15 mouse cellular contexts compared by ENCODE assay signal in genomic region chr5:112999227-112999626, GRCm38 (mm10). TPM values are rescaled to one million over a fixed set of nuclear protein-coding genes. Genes with fewer than 3 reads are reported as not detected.
DNase-seq lines count a peak whose midpoint lies in the region; ATAC-seq and TF ChIP-seq lines count a peak whose summit lies in the region.
"Had no signal": no experiment of that assay in that cellular context is flagged by ENCODE, and none has a peak within 500 bp of the region (broad histone marks: within the 10 kb centered on the region; RNA-seq: fewer than 3 reads in every experiment).

No protein-coding gene starts in this region.

- ATAC-seq in embryonic facial prominence, embryonic 15.5 days (ENCODE audit: insufficient number of reproducible peaks, low FRiP score, low TSS enrichment, low read depth), result peak; percentile 48; the same call in 1 of the 2 replicates
- peak; percentile 63; the same call in 1 of the 2 replicates for ATAC-seq in intestine, embryonic 15.5 days
- peak; percentile 27; the same call in 1 of the 2 replicates for ATAC-seq in megakaryocyte, adult 5-6 weeks (ENCODE audit: poor library complexity, severe bottlenecking)

- no peaks in the 10 kb centered on the region for H3K27me3 ChIP-seq in embryonic facial prominence, embryonic 15.5 days
- no peaks in the 10 kb centered on the region for H3K27me3 ChIP-seq in embryonic facial prominence, embryonic 10.5 days (replicated peaks; ENCODE audit: low read depth, poor library complexity, severe bottlenecking)
- peaks cover 4% of the 10 kb centered on the region; the same call in 1 of the 2 replicates for H3K27me3 ChIP-seq in E14TG2a.4 (ENCODE audit: insufficient read depth, low read length)
- no peaks in the 10 kb centered on the region for H3K27me3 ChIP-seq in intestine, embryonic 15.5 days (replicated peaks)
- H3K27me3 ChIP-seq: lung, embryonic 15.5 days; midbrain, embryonic 12.5 days had no signal

- H3K27ac ChIP-seq in embryonic facial prominence, embryonic 15.5 days (replicated peaks), result no peak overlapping the region
- no peak overlapping the region for H3K27ac ChIP-seq in embryonic facial prominence, embryonic 10.5 days (replicated peaks)
- H3K27ac ChIP-seq in intestine, embryonic 15.5 days, result no peak overlapping the region
- H3K27ac ChIP-seq: left cerebral cortex, adult 2 months; lung, embryonic 15.5 days; midbrain, embryonic 12.5 days had no signal

- no peak overlapping the region for H3K4me3 ChIP-seq in embryonic facial prominence, embryonic 15.5 days (replicated peaks)
- H3K4me3 ChIP-seq in embryonic facial prominence, embryonic 10.5 days, result no peak overlapping the region
- peak overlapping the region; percentile 37; the same call in 1 of the 2 replicates for H3K4me3 ChIP-seq in E14TG2a.4 (replicated peaks; ENCODE audit: low read length)
- no peak overlapping the region for H3K4me3 ChIP-seq in intestine, embryonic 15.5 days (replicated peaks)
- H3K4me3 ChIP-seq: left cerebral cortex, adult 2 months; lung, embryonic 15.5 days; midbrain, embryonic 12.5 days had no signal

- peaks cover 5% of the 10 kb centered on the region; the same call in 1 of the 2 replicates for H3K4me1 ChIP-seq in embryonic facial prominence, embryonic 15.5 days
- peaks cover 9% of the 10 kb centered on the region; the same call in 1 of the 2 replicates for H3K4me1 ChIP-seq in embryonic facial prominence, embryonic 10.5 days
- peaks cover 42% of the 10 kb centered on the region for H3K4me1 ChIP-seq in E14TG2a.4 (replicated peaks; ENCODE audit: low read depth, low read length)
- 0 out of 2 replicates have a peak, but pooled peaks cover 4% of the 10 kb centered on the region for H3K4me1 ChIP-seq in intestine, embryonic 15.5 days (replicated peaks)
- H3K4me1 ChIP-seq: lung, embryonic 15.5 days had no signal

- 78% methylated on average over 8 of the region's 8 CpGs for WGBS in embryonic facial prominence, embryonic 15.5 days
- 79% methylated on average over 8 of the region's 8 CpGs for WGBS in embryonic facial prominence, embryonic 10.5 days
- WGBS in intestine, embryonic 15.5 days, result 79% methylated on average over 8 of the region's 8 CpGs

- TF ChIP-seq CTCF in E14TG2a.4 (conservative IDR thresholded peaks at IDR 0.05; ENCODE audit: low read length), result no peak

- no peak overlapping the region for H3K4me2 ChIP-seq in embryonic facial prominence, embryonic 15.5 days (replicated peaks)
- H3K4me2 ChIP-seq in intestine, embryonic 15.5 days (replicated peaks), result no peak overlapping the region
- H3K4me2 ChIP-seq: lung, embryonic 15.5 days; midbrain, embryonic 12.5 days had no signal

- no peaks in the 10 kb centered on the region for H3K36me3 ChIP-seq in embryonic facial prominence, embryonic 15.5 days
- H3K36me3 ChIP-seq in embryonic facial prominence, embryonic 10.5 days (replicated peaks), result peaks cover 10% of the 10 kb centered on the region
- no peaks in the 10 kb centered on the region for H3K36me3 ChIP-seq in E14TG2a.4 (ENCODE audit: insufficient read depth, low read length)
- no peaks in the 10 kb centered on the region for H3K36me3 ChIP-seq in intestine, embryonic 15.5 days
- H3K36me3 ChIP-seq: midbrain, embryonic 12.5 days had no signal

- no peak overlapping the region for H3K9ac ChIP-seq in embryonic facial prominence, embryonic 15.5 days
- no peak overlapping the region for H3K9ac ChIP-seq in intestine, embryonic 15.5 days
- H3K9ac ChIP-seq: lung, embryonic 15.5 days; midbrain, embryonic 12.5 days had no signal

- no peak for DNase-seq in embryonic facial prominence, embryonic 10.5 days (ENCODE audit: low spot score)
- no peak for DNase-seq in right cerebral cortex, postnatal 10 days (ENCODE audit: low spot score in 2 of 2)
- DNase-seq in left cerebral cortex, adult 18-20 months (ENCODE audit: low spot score in 2 of 2), result no peak
- DNase-seq in cerebellum, adult 8-10 months, result no peak
- DNase-seq: cerebellum, postnatal 36 days; heart, adult 11 months; thymus, adult 18-20 months had no signal

- H3K9me3 ChIP-seq in embryonic facial prominence, embryonic 15.5 days (replicated peaks), result no peaks in the 10 kb centered on the region
- H3K9me3 ChIP-seq in embryonic facial prominence, embryonic 10.5 days, result no peaks in the 10 kb centered on the region
- H3K9me3 ChIP-seq in E14TG2a.4 (ENCODE audit: low read length), result no peaks in the 10 kb centered on the region
- no peaks in the 10 kb centered on the region for H3K9me3 ChIP-seq in intestine, embryonic 15.5 days
- H3K9me3 ChIP-seq: lung, embryonic 15.5 days; midbrain, embryonic 12.5 days had no signal

RNA-seq across cellular contexts. Expression of gene Grk3, which starts 16.4 kb away (rescaled TPM):
- 12.8 and 13.1 TPM in 2 replicates for polyA plus RNA-seq in embryonic facial prominence, embryonic 15.5 days (2015; fragmentation: Nextera tagmentation; extraction: Ambion mirVana)
- polyA plus RNA-seq in embryonic facial prominence, embryonic 10.5 days (2016; fragmentation: Nextera tagmentation; extraction: Ambion mirVana), result 5.9 and 6.0 TPM in 2 replicates
- 13.0 and 13.4 TPM in 2 replicates for polyA plus RNA-seq in intestine, embryonic 15.5 days (2015; fragmentation: Nextera tagmentation; extraction: Ambion mirVana)
- total RNA-seq in megakaryocyte, adult 5-6 weeks (2015), result 22.4 and 23.3 TPM in 2 replicates
- 29.3 and 38.7 TPM in 2 replicates for total RNA-seq in megakaryocyte, adult 5-6 weeks (2017)
- total RNA-seq in left cerebral cortex, adult 18-20 months (2021), result 10 to 100 TPM; 71.1 to 83.1 TPM
- total RNA-seq: MEL had no signal
